ENCODE assay signal across 31 mouse cellular contexts in the genomic region with DNA sequence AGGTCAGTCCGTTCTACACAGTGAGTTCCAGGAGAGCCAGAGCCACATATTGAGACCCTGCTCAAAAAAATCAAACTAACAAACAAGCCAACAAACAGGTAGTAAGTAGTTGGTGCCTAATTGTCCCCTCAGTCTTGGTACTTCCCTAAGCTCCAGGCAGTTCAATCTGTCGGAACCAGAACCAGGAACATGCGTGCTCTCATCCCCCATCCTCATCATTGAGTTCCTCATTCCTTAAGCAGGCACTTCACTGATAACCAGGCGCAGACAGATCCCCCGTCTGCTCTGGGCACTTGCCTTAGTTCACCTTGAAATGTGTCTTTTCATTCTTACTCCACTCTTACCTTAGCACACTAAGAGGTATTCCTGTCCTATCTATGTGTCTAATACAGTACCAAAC.
DNase-seq lines count a peak whose midpoint lies in the region; ATAC-seq and TF ChIP-seq lines count a peak whose summit lies in the region.
"Had no signal": no experiment of that assay in that cellular context is flagged by ENCODE, and none has a peak within 500 bp of the region (broad histone marks: within the 10 kb centered on the region; RNA-seq: fewer than 3 reads in every experiment).

No protein-coding gene starts in this region.

- no peaks in the 10 kb centered on the region; the same call in 1 of the 2 replicates for H3K4me1 ChIP-seq in heart, embryonic 11.5 days (ENCODE audit: control insufficient read depth, insufficient read depth, low read length)
- H3K4me1 ChIP-seq in cortical plate, adult 2 months (ENCODE audit: control insufficient read depth, insufficient read depth, low read length), result no peaks in the 10 kb centered on the region; the same call in 1 of the 2 replicates
- no peaks in the 10 kb centered on the region for H3K4me1 ChIP-seq in hindbrain, embryonic 16.5 days (ENCODE audit: control insufficient read depth, insufficient read depth, low read depth, low read length)
- H3K4me1 ChIP-seq: embryonic facial prominence, embryonic 12.5 days; forebrain, embryonic 10.5 days; kidney, embryonic 15.5 days; midbrain, embryonic 13.5 days; neural tube, embryonic 15.5 days had no signal

- no peak overlapping the region for H3K4me3 ChIP-seq in heart, embryonic 11.5 days (ENCODE audit: low read depth, low read length)
- H3K4me3 ChIP-seq in left cerebral cortex, adult 2 months, result no peak overlapping the region
- no peak overlapping the region for H3K4me3 ChIP-seq in cortical plate, adult 2 months (ENCODE audit: insufficient read depth, low read length)
- no peak overlapping the region for H3K4me3 ChIP-seq in hindbrain, embryonic 16.5 days (ENCODE audit: low read length)
- H3K4me3 ChIP-seq: embryonic facial prominence, embryonic 12.5 days; forebrain, embryonic 10.5 days; forebrain, embryonic 15.5 days; kidney, embryonic 15.5 days; lung, embryonic 15.5 days; megakaryocyte, embryonic 14.5 days; midbrain, embryonic 13.5 days; neural tube, embryonic 15.5 days had no signal

- no peak for TF ChIP-seq POLR2A in cortical plate, adult 2 months (IDR thresholded peaks at IDR 0.05; ENCODE audit: extremely low read depth, insufficient read depth, low read length)

- no peaks in the 10 kb centered on the region for H3K27me3 ChIP-seq in heart, embryonic 11.5 days (ENCODE audit: control insufficient read depth, insufficient read depth, low read length)
- H3K27me3 ChIP-seq in hindbrain, embryonic 16.5 days (replicated peaks; ENCODE audit: control insufficient read depth, insufficient read depth, low read length), result no peaks in the 10 kb centered on the region
- H3K27me3 ChIP-seq: embryonic facial prominence, embryonic 12.5 days; forebrain, embryonic 15.5 days; kidney, embryonic 15.5 days; lung, embryonic 15.5 days; megakaryocyte, embryonic 14.5 days; midbrain, embryonic 13.5 days; neural tube, embryonic 15.5 days had no signal

- ATAC-seq in heart, embryonic 11.5 days (replicated peaks; ENCODE audit: insufficient number of reproducible peaks, low FRiP score, low TSS enrichment), result no peak
- peak; percentile 37; the same call in 1 of the 2 replicates for ATAC-seq in megakaryocyte-erythroid progenitor cell, adult 5-6 weeks (replicated peaks; ENCODE audit: low FRiP score, low TSS enrichment, poor library complexity, severe bottlenecking)
- ATAC-seq in hindbrain, embryonic 16.5 days, result no peak
- ATAC-seq: CD4-positive, CD25-positive, alpha-beta regulatory T cell, adult 4 months; forebrain, embryonic 15.5 days; inflammation-experienced regulatory T-cells, adult 6 months; midbrain, embryonic 13.5 days had no signal

- intact Hi-C loops in heart, postnatal 25 days (cut with DNase I), result no loop called here
- intact Hi-C loops in left cerebral cortex, adult 2 months (cut with DNase I), result loop anchor here (10.0 kb wide), 1 partner anchor 1431 kb away; no protein-coding TSS in a partner anchor
- intact Hi-C loops in left cerebral cortex, postnatal 4 days (cut with DNase I), result no loop called here

- no peak for TF ChIP-seq CTCF in left cerebral cortex, adult 2 months (IDR thresholded peaks at IDR 0.05)
- no peak for TF ChIP-seq CTCF in cortical plate, adult 2 months (IDR thresholded peaks at IDR 0.05; ENCODE audit: extremely low read depth, insufficient read depth, low read length)

- no peak for DNase-seq in heart, postnatal 25 days (ENCODE audit: low spot score)
- no peak for DNase-seq in left cerebral cortex, adult 2 months (ENCODE audit: extremely low spot score in 1 of 2, low spot score in 2 of 2)
- DNase-seq in left cerebral cortex, postnatal 4 days, result no peak
- no peak for DNase-seq in thymus, postnatal 14 days
- DNase-seq: adrenal gland, postnatal 10 days; cerebellum, adult 11 months; cerebellum, adult 9-10 months; cerebellum, postnatal 36 days; embryo, embryonic 11 days; gastrocnemius, postnatal 10 days; kidney, adult 11 months; kidney, postnatal 25 days; layer of hippocampus, postnatal 36 days; retina, postnatal 1 day; right cerebral cortex, postnatal 14 days had no signal

- no peak overlapping the region for H3K9ac ChIP-seq in heart, embryonic 11.5 days (ENCODE audit: low read depth, low read length)
- H3K9ac ChIP-seq in hindbrain, embryonic 16.5 days (ENCODE audit: low read depth, low read length), result no peak overlapping the region
- H3K9ac ChIP-seq: embryonic facial prominence, embryonic 12.5 days; forebrain, embryonic 15.5 days; hindbrain, embryonic 14.5 days; kidney, embryonic 15.5 days; lung, embryonic 15.5 days; midbrain, embryonic 13.5 days; neural tube, embryonic 15.5 days had no signal

- peaks cover 2% of the 10 kb centered on the region; the same call in 1 of the 2 replicates for H3K36me3 ChIP-seq in heart, embryonic 11.5 days (ENCODE audit: control insufficient read depth, insufficient read depth, low read length)
- H3K36me3 ChIP-seq in hindbrain, embryonic 16.5 days (ENCODE audit: control insufficient read depth, insufficient read depth, low read length), result no peaks in the 10 kb centered on the region

- H3K27ac ChIP-seq in heart, embryonic 11.5 days (ENCODE audit: low read depth, low read length), result peak overlapping the region; percentile 57; the same call in 1 of the 2 replicates
- peak overlapping the region; percentile 30; the same call in 1 of the 2 replicates for H3K27ac ChIP-seq in left cerebral cortex, adult 2 months
- H3K27ac ChIP-seq in cortical plate, adult 2 months (ENCODE audit: insufficient read depth, low read length), result peak overlapping the region; percentile 18; the same call in 1 of the 2 replicates
- no peak overlapping the region for H3K27ac ChIP-seq in hindbrain, embryonic 16.5 days (ENCODE audit: low read depth, low read length)
- H3K27ac ChIP-seq: embryonic facial prominence, embryonic 12.5 days; forebrain, embryonic 10.5 days; forebrain, embryonic 15.5 days; hindbrain, embryonic 14.5 days; kidney, embryonic 15.5 days; lung, embryonic 15.5 days; midbrain, embryonic 13.5 days; neural tube, embryonic 15.5 days had no signal

- 47% methylated on average over 5 of the region's 5 CpGs for WGBS in heart, embryonic 11.5 days (ENCODE audit: insufficient replicate concordance)
- WGBS in hindbrain, embryonic 16.5 days, result 99% methylated on average over 5 of the region's 5 CpGs

- H3K9me3 ChIP-seq in heart, embryonic 11.5 days (replicated peaks; ENCODE audit: control insufficient read depth, low read length), result no peaks in the 10 kb centered on the region
- H3K9me3 ChIP-seq in hindbrain, embryonic 16.5 days (ENCODE audit: control insufficient read depth, low read length), result no peaks in the 10 kb centered on the region
- H3K9me3 ChIP-seq: embryonic facial prominence, embryonic 12.5 days; forebrain, embryonic 10.5 days; forebrain, embryonic 15.5 days; kidney, embryonic 15.5 days; lung, embryonic 15.5 days; megakaryocyte, embryonic 14.5 days; midbrain, embryonic 13.5 days; neural tube, embryonic 15.5 days had no signal

- H3K4me2 ChIP-seq in heart, embryonic 11.5 days, result peak overlapping the region; percentile 16; the same call in 1 of the 2 replicates
- H3K4me2 ChIP-seq in hindbrain, embryonic 16.5 days (ENCODE audit: low read length), result no peak overlapping the region
- H3K4me2 ChIP-seq: embryonic facial prominence, embryonic 12.5 days; forebrain, embryonic 15.5 days; hindbrain, embryonic 14.5 days; kidney, embryonic 15.5 days; liver, embryonic 11.5 days; lung, embryonic 15.5 days; midbrain, embryonic 13.5 days; neural tube, embryonic 15.5 days had no signal
